Mouse (Mus musculus) heart, adult 9 months (tissue): Measurements from ENCODE around the gene Terb2.

Experiments
- DNase-seq, 2 experiments: peaks; one replicate each; pipeline ENCODE4 v3.0.0; 2022; ENCODE audit warnings: low spot score in 2 of 2

The Terb2 gene

GRCm38 (mm10) chr2:122233341-122233740, 47.3 kb downstream of the Terb2 start:
- DNase-seq = no peak

GRCm38 (mm10) chr2:122233759-122234557, 47.9 kb downstream of the Terb2 start:
- peak; percentile 9 to 34 for DNase-seq

GRCm38 (mm10) chr2:122234611-122235288, 48.7 kb downstream of the Terb2 start, which contains the start of gene Sord:
Sord (plus strand) TSS chr2:122234749.
- DNase-seq = peak; percentile 58 to 76

GRCm38 (mm10) chr2:122235425-122235824, 49.4 kb downstream of the Terb2 start:
- no peak for DNase-seq

- DNase-seq = no peak
Measured at GRCm38 (mm10) chr2:122236321-122236720, 50.2 kb downstream of the Terb2 start.

- DNase-seq = no peak
Measured at GRCm38 (mm10) chr2:122237891-122238470, 51.9 kb downstream of the Terb2 start.

- DNase-seq = no peak
Measured at GRCm38 (mm10) chr2:122240735-122241134, 54.7 kb downstream of the Terb2 start.

GRCm38 (mm10) chr2:122241226-122241625, 55.2 kb downstream of the Terb2 start:
- no peak for DNase-seq

GRCm38 (mm10) chr2:122241935-122242334, 55.9 kb downstream of the Terb2 start:
- DNase-seq = no peak

- DNase-seq = peak; percentile 49 to 83
Measured at GRCm38 (mm10) chr2:122243671-122244131, 57.6 kb downstream of the Terb2 start.

GRCm38 (mm10) chr2:122247786-122248185, 61.7 kb downstream of the Terb2 start:
- no peak for DNase-seq

GRCm38 (mm10) chr2:122255997-122256396, 69.9 kb downstream of the Terb2 start:
- DNase-seq = no peak
